Mouse (Mus musculus) midbrain, embryonic 11.5 days (tissue): Measurements from ENCODE around the gene Kcnq2. TPM values are rescaled to one million over a fixed set of nuclear protein-coding genes. Genes with fewer than 3 reads are reported as not detected.

ENCODE experiments used
- ATAC-seq: fragments of 200-750 bp; cut with Nextera tagmentation; 2 replicates; pipeline ENCODE4 v1.8.0; 2017; ENCODE audit warnings: moderate TSS enrichment, moderate library complexity; ENCODE audit not compliant: low FRiP score
- DNase-seq: peaks from one replicate; pipeline ENCODE4 v3.0.0; 2015; ENCODE audit warnings: low spot score; ENCODE audit errors: missing footprints
- H3K27ac ChIP-seq: fragments of 300-500 bp; sonication (generic); 2 replicates; pipeline ENCODE4 v1.5.1; 2014; ENCODE audit warnings: low read depth, low read length
- H3K27me3 ChIP-seq: fragments of 300-500 bp; sonication (generic); 2 replicates; pipeline ENCODE4 v1.6.1; 2014; ENCODE audit warnings: mild to moderate bottlenecking, low read length, moderate library complexity, mixed read lengths; ENCODE audit not compliant: control insufficient read depth, insufficient read depth
- H3K36me3 ChIP-seq: fragments of 300-500 bp; sonication (generic); 2 replicates; pipeline ENCODE4 v1.6.1; 2014; ENCODE audit warnings: mild to moderate bottlenecking, low read length, moderate library complexity, mixed read lengths; ENCODE audit not compliant: control insufficient read depth, insufficient read depth
- H3K4me1 ChIP-seq: fragments of 300-500 bp; sonication (generic); 2 replicates; pipeline ENCODE4 v1.6.1; 2014; ENCODE audit warnings: low read length; ENCODE audit not compliant: control insufficient read depth, insufficient read depth
- H3K4me2 ChIP-seq: fragments of 300-500 bp; sonication (generic); 2 replicates; pipeline ENCODE4 v1.6.1; 2014; ENCODE audit warnings: mild to moderate bottlenecking, moderate library complexity
- H3K4me3 ChIP-seq: fragments of 300-500 bp; sonication (generic); 2 replicates; pipeline ENCODE4 v1.5.1; 2014; ENCODE audit warnings: low read depth, low read length
- H3K9ac ChIP-seq: fragments of 300-500 bp; sonication (generic); 2 replicates; pipeline ENCODE4 v1.6.1; 2014; ENCODE audit warnings: low read length
- H3K9me3 ChIP-seq: fragments of 300-500 bp; sonication (generic); 2 replicates; pipeline ENCODE4 v1.6.1; 2016; ENCODE audit warnings: low read length; ENCODE audit not compliant: control insufficient read depth
- WGBS: fragments of 180-500 bp; shearing (Covaris S2); extraction: QIAGEN DNeasy Blood & Tissue Kit; methylation state at CpG from one replicate; pipeline ENCODE4 v1.1.7; 2014; 5-methylcytosine and 5-hydroxymethylcytosine counted together
- polyA plus RNA-seq: library from polyadenylated mRNA; unstranded; fragments of >200 nt; fragmentation: Nextera tagmentation; extraction: Ambion mirVana; gene quantifications from 2 replicates; pipeline ENCODE4 v1.2.1, GENCODE M21; 2014

Kcnq2 gene
- polyA plus RNA-seq, 1 experiment from 2014 or later: 8.8 TPM

DNA sequence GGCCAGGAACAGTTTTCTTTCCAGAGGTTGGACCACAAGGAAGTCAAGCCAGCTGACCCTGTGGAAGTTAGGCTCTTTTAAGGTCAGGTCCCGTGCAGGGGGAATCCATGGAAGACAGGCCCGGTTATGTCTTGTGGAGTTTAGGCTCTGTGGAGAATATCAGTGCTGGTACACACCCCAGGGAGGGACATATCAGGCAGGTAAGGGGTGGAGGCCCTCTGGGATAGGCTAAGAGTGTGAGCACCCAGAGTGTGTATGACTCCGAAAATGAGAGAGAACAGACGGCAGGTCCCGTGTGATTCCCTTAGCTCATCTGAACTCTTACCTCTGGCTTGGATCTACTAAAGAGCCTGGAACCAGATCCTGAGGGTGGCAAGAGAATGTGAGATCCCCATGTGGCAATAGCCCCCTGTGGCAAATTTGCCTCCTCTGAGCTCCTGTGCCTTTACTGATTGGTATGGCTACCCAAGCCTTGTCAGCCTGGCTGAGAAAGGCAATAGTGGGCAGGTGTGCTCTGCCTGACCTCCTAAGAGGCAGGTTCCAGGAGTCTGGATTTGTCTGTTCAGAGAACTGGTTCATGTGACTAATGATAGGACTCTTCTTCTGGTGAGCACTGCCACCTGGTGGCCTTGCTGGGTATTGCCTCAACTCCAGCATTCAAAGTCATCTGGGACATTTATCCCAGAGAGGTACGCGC lies 63.2 kb downstream of the Kcnq2 start:
- peak; percentile 99 for DNase-seq
- no peaks in the 10 kb centered on the region for H3K4me1 ChIP-seq
- H3K9me3 ChIP-seq: no peaks in the 10 kb centered on the region
- 61% methylated on average over 7 of the region's 7 CpGs for WGBS
- H3K4me2 ChIP-seq: no peak overlapping the region
- H3K27ac ChIP-seq: no peak overlapping the region
- H3K27me3 ChIP-seq: no peaks in the 10 kb centered on the region
- H3K36me3 ChIP-seq: no peaks in the 10 kb centered on the region
- H3K9ac ChIP-seq: no peak overlapping the region
- ATAC-seq: peak; percentile 64
- H3K4me3 ChIP-seq: no peak overlapping the region

GRCm38 (mm10) chr2:181070136-181070535 lies 65.0 kb downstream of the Kcnq2 start:
- no peaks in the 10 kb centered on the region for H3K27me3 ChIP-seq
- no peaks in the 10 kb centered on the region for H3K36me3 ChIP-seq
- no peaks in the 10 kb centered on the region for H3K9me3 ChIP-seq
- H3K9ac ChIP-seq: no peak overlapping the region
- no peaks in the 10 kb centered on the region for H3K4me1 ChIP-seq
- H3K27ac ChIP-seq: no peak overlapping the region
- no peak for ATAC-seq
- H3K4me2 ChIP-seq: no peak overlapping the region
- DNase-seq: no peak
- 69% methylated on average over 7 of the region's 7 CpGs for WGBS
- H3K4me3 ChIP-seq: no peak overlapping the region

DNA sequence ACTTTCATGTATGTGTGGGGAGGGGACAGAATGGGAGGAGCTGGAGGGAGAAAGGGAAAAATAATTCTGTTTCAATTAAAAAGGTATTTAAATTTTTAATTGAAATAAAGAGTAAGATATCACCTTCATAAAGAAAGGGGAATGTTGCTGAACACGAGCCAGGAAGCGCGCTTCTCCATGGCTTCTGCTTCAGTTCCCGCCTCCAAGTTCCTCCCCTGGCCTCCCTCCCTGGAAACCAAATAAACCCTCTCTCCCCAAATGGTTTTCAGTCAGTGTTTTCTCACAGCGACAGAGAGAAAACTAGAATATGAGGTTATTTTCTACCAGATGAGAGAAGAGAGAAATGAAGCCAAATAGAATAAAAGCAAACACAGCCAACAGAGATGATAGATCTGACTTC lies 66.6 kb downstream of the Kcnq2 start:
- WGBS: 81% methylated on average over 5 of the region's 5 CpGs
- no peaks in the 10 kb centered on the region for H3K9me3 ChIP-seq
- H3K4me1 ChIP-seq: no peaks in the 10 kb centered on the region
- H3K4me2 ChIP-seq: no peak overlapping the region
- H3K9ac ChIP-seq: no peak overlapping the region
- ATAC-seq (no peak), DNase-seq (no peak)
- H3K27me3 ChIP-seq: no peaks in the 10 kb centered on the region
- no peak overlapping the region for H3K4me3 ChIP-seq
- H3K36me3 ChIP-seq: no peaks in the 10 kb centered on the region
- no peak overlapping the region for H3K27ac ChIP-seq

GRCm38 (mm10) chr2:181065827-181066226 lies 69.3 kb downstream of the Kcnq2 start:
- no peaks in the 10 kb centered on the region for H3K4me1 ChIP-seq
- no peak overlapping the region for H3K4me2 ChIP-seq
- H3K27ac ChIP-seq: no peak overlapping the region
- H3K27me3 ChIP-seq: no peaks in the 10 kb centered on the region
- 65% methylated on average over 4 of the region's 4 CpGs for WGBS
- H3K36me3 ChIP-seq: no peaks in the 10 kb centered on the region
- H3K9me3 ChIP-seq: no peaks in the 10 kb centered on the region
- no peak for ATAC-seq
- no peak for DNase-seq
- no peak overlapping the region for H3K9ac ChIP-seq
- no peak overlapping the region for H3K4me3 ChIP-seq

DNA sequence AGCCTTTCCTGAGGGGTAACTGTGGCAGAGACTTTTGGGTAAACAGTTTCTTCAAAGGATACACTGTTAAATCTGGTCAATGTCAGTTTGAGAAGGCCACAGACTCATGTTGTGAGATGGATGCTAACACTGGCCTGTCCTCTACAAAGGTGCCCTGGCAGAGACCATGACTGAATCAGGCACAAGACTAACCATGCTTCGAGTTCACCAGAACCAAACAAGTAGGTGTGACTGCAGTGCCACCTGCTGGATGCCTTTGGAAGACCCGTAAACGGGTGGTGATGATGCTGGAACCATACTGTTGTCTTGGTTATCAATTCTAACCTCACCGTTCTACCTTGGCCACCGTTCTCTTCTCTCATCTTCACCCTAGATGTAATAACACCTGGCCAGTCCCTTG lies 75.0 kb downstream of the Kcnq2 start:
- peak; percentile 76; the same call in 1 of the 2 replicates for ATAC-seq
- Histone ChIP-seq H3K27me3 (no peaks in the 10 kb centered on the region), H3K4me1 (peaks cover 6% of the 10 kb centered on the region), H3K27ac (no peak overlapping the region), H3K36me3 (no peaks in the 10 kb centered on the region), H3K4me3 (no peak overlapping the region), H3K9ac (no peak overlapping the region), H3K9me3 (no peaks in the 10 kb centered on the region), H3K4me2 (no peak overlapping the region)
- WGBS: 23% methylated on average over 5 of the region's 5 CpGs
- DNase-seq: peak; percentile 98

DNA sequence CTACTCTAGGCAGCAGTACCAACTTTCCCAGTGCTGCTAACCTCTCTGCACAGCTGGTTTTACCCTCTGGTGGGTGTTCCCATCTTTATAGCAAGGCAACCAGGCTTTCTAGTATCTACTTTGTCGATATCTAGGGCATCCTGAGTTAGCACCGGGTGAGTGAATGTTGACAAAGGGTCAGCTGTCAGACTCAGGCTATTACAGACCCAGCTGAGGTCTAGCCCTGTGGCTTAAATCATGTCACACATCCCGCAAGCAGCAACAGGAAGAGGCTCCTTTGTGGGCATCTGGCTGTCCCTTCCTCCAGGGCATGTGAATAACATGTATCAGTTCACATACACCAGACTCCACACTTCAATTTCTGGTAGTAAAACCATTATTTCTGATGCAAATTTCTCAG lies 76.9 kb downstream of the Kcnq2 start:
- 74% methylated on average over 3 of the region's 3 CpGs for WGBS
- 0 out of 2 replicates have a peak overlapping the region, but pooled peaks have one; percentile 7 for H3K27ac ChIP-seq
- H3K9me3 ChIP-seq: no peaks in the 10 kb centered on the region
- no peaks in the 10 kb centered on the region for H3K27me3 ChIP-seq
- H3K9ac ChIP-seq: no peak overlapping the region
- H3K36me3 ChIP-seq: no peaks in the 10 kb centered on the region
- no peak overlapping the region for H3K4me3 ChIP-seq
- ATAC-seq (0 out of 2 replicates have a peak, but pooled peaks have one; percentile 27), DNase-seq (no peak)
- H3K4me2 ChIP-seq: no peak overlapping the region
- H3K4me1 ChIP-seq: peaks cover 6% of the 10 kb centered on the region

- Histone ChIP-seq H3K9me3 (no peaks in the 10 kb centered on the region), H3K4me3 (no peak overlapping the region), H3K27ac (no peak overlapping the region), H3K9ac (no peak overlapping the region), H3K36me3 (no peaks in the 10 kb centered on the region), H3K27me3 (no peaks in the 10 kb centered on the region), H3K4me1 (peaks cover 6% of the 10 kb centered on the region), H3K4me2 (no peak overlapping the region)
- DNase-seq: no peak
- 0 out of 2 replicates have a peak, but pooled peaks have one; percentile 23 for ATAC-seq
- 60% methylated on average over 8 of the region's 8 CpGs for WGBS
Measured at GRCm38 (mm10) chr2:181057341-181057740, 77.8 kb downstream of the Kcnq2 start.

GRCm38 (mm10) chr2:181052171-181052570 lies 82.9 kb downstream of the Kcnq2 start:
- Histone ChIP-seq H3K4me1 (no peaks in the 10 kb centered on the region; the same call in 1 of the 2 replicates), H3K9ac (no peak overlapping the region), H3K4me3 (no peak overlapping the region), H3K36me3 (no peaks in the 10 kb centered on the region), H3K27me3 (no peaks in the 10 kb centered on the region), H3K27ac (no peak overlapping the region), H3K9me3 (no peaks in the 10 kb centered on the region), H3K4me2 (no peak overlapping the region)
- DNase-seq (no peak), ATAC-seq (no peak)
- 88% methylated on average over 1 of the region's 1 CpGs for WGBS

DNA sequence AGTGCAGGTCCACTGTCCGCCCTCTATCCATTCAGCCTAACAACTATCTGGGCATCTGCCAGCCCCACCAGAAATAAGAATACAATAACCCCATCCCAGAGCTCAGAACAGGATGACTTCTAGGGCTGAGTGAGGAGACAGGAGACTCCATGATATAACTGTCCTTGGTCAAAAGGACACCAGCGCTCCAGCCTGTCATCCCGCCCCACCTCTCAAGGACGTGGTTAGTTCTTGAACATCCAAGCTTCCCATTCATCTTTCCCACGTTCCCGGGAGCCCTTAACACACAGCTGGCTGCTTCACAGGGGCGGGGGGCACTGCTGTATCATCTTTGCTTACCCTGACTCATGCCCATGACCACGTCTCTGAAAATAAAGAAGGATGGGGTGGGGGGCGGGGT lies 86.1 kb downstream of the Kcnq2 start:
- 89% methylated on average over 9 of the region's 9 CpGs for WGBS
- H3K27me3 ChIP-seq: no peaks in the 10 kb centered on the region
- no peaks in the 10 kb centered on the region for H3K9me3 ChIP-seq
- H3K4me3 ChIP-seq: no peak overlapping the region
- H3K27ac ChIP-seq: no peak overlapping the region
- no peaks in the 10 kb centered on the region for H3K36me3 ChIP-seq
- no peak overlapping the region for H3K4me2 ChIP-seq
- no peak overlapping the region for H3K9ac ChIP-seq
- peaks cover 4% of the 10 kb centered on the region for H3K4me1 ChIP-seq
- no peak for ATAC-seq
- DNase-seq: no peak
